Mouse (Mus musculus): ENCODE results near the gene Hspa12b. TPM values are rescaled to one million over a fixed set of nuclear protein-coding genes. Genes with fewer than 3 reads are reported as not detected.

Hspa12b gene
- polyA plus RNA-seq, 1 experiment = 5.4 TPM

DNA sequence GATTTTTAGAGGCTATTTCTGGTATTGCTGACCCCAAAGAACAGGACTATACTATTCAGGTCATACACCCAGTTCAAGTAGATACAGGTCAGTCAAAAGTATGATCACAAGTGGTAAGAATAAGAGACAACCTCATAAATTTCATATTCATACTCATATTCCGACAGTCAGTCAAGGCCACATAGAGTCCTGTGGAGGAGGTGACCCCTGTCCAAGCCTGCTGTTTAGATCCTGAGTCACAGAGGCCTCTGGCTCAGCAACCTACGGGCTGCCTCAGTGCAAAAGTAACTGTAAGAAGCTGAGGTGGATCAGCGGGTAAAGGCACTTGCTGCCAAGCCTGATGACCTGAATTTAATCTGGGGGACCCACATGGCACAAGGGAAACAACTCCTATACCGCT lies 27.0 kb downstream of the Hspa12b start:
- Histone ChIP-seq H3K27ac (ENCODE audit: control insufficient read depth, insufficient read depth, low read depth, low read length) (no peak overlapping the region), H3K36me3 (ENCODE audit: control insufficient read depth, insufficient read depth, low read length) (peaks cover 6% of the 10 kb centered on the region), H3K27me3 (ENCODE audit: control insufficient read depth, insufficient read depth, low read length) (no peaks in the 10 kb centered on the region), H3K4me1 (ENCODE audit: control insufficient read depth, insufficient read depth, low read length) (peaks cover 5% of the 10 kb centered on the region), H3K4me3 (ENCODE audit: control insufficient read depth, low read depth, low read length) (no peak overlapping the region)
- TF ChIP-seq CTCF (IDR thresholded peaks at IDR 0.05; ENCODE audit: control insufficient read depth, insufficient read depth, insufficient replicate concordance, low read depth, low read length) (no peak), POLR2A (IDR thresholded peaks at IDR 0.05; ENCODE audit: control insufficient read depth, low read depth, low read length) (no peak)

DNA sequence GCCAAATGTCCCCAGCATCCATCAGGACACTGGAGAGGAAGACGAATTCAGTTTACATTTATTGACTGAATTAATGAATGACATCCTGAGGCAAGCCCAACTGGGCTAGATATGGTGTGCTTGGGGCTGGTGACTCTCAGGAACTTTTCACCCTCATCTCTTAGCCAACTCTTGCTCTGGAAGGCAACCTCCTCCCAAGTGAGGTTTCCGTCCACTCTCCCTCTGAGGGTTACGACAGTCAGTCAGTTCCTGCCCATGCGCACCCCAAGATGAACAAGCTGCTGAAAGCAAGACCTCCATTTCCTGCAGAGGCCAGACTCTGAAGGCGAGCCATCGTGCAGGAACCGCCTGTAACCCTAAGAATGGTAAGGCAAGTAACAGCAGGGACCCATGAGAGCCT lies 29.9 kb downstream of the Hspa12b start:
- peaks cover 6% of the 10 kb centered on the region for H3K36me3 ChIP-seq (ENCODE audit: control insufficient read depth, insufficient read depth, low read length)
- peak overlapping the region; percentile 75 for H3K27ac ChIP-seq (ENCODE audit: control insufficient read depth, insufficient read depth, low read depth, low read length)
- no peaks in the 10 kb centered on the region for H3K27me3 ChIP-seq (ENCODE audit: control insufficient read depth, insufficient read depth, low read length)
- H3K4me1 ChIP-seq (ENCODE audit: control insufficient read depth, insufficient read depth, low read length) = peaks cover 9% of the 10 kb centered on the region
- TF ChIP-seq POLR2A (IDR thresholded peaks at IDR 0.05; ENCODE audit: control insufficient read depth, low read depth, low read length) (no peak), CTCF (IDR thresholded peaks at IDR 0.05; ENCODE audit: control insufficient read depth, insufficient read depth, insufficient replicate concordance, low read depth, low read length) (no peak)
- H3K4me3 ChIP-seq (ENCODE audit: control insufficient read depth, low read depth, low read length) = peak overlapping the region; percentile 82

DNA sequence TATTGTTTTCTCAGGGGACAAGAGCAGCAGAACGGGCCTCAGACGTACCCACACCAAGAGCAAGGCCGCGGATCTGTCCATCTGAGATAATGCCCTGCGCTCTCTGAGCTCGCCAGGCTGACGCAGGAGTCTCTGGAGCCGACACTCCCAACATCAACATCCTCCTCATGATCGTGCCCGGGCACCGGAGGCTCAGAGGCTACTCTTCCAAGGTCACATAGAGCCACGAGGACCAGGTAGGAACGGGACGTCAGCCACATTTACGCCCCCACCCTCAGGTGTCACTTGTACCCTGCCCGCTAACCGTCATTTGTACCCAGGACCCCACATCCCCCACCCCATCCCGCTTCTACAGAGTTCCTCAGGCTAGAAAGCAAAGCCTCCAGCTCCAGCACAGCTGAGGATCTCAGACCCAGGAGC lies 32.4 kb downstream of the Hspa12b start:
- Histone ChIP-seq H3K4me1 (ENCODE audit: control insufficient read depth, insufficient read depth, low read length) (peaks cover 9% of the 10 kb centered on the region), H3K27ac (ENCODE audit: control insufficient read depth, insufficient read depth, low read depth, low read length) (peak overlapping the region; percentile 95), H3K4me3 (ENCODE audit: control insufficient read depth, low read depth, low read length) (peak overlapping the region; percentile 92), H3K27me3 (ENCODE audit: control insufficient read depth, insufficient read depth, low read length) (no peaks in the 10 kb centered on the region), H3K36me3 (ENCODE audit: control insufficient read depth, insufficient read depth, low read length) (peaks cover 3% of the 10 kb centered on the region)
- no peak for TF ChIP-seq CTCF (IDR thresholded peaks at IDR 0.05; ENCODE audit: control insufficient read depth, insufficient read depth, insufficient replicate concordance, low read depth, low read length)
- peak; percentile 40; the same call in 1 of the 2 replicates for TF ChIP-seq POLR2A (IDR thresholded peaks at IDR 0.05; ENCODE audit: control insufficient read depth, low read depth, low read length)

DNA sequence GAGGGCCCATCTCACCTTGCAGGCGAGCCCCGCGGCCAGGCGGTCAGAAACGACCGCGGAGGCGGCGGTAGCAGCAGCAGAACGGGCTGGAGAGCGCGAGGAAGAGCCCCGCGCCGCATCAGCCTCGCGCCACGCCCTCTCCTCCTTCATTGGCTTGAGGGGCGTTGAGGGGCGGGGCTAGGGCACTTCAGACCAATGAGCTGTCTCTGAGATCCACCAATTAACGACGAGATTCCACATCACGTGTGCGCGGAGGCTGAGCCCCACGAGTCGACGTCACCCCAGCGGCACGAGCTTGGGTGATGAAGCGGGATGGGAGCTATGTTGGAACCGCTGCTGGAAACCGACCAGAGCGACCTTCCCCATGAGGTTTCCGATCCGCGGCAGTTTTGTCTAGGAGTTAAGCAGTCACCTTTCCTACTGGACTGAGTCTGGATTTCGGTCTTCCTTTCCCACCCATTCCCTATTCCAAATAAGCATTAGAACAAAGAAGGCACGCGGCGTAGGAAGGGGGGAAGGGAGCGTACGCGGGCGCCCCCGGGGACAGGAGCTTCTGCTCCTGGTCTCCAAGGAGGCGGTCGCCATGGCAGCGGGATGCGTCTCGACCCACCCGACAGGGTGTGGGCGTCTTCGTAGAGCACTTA lies 33.0 kb downstream of the Hspa12b start, which contains the start of gene 1700037H04Rik:
1700037H04Rik (minus strand) TSS at position 144 of the 644 bp plus-strand sequence.
- TF ChIP-seq CTCF (IDR thresholded peaks at IDR 0.05; ENCODE audit: control insufficient read depth, insufficient read depth, insufficient replicate concordance, low read depth, low read length) = no peak; the same call in 1 of the 2 replicates
- peak; percentile 95 for TF ChIP-seq POLR2A (IDR thresholded peaks at IDR 0.05; ENCODE audit: control insufficient read depth, low read depth, low read length)
- Histone ChIP-seq H3K36me3 (ENCODE audit: control insufficient read depth, insufficient read depth, low read length) (peaks cover 2% of the 10 kb centered on the region), H3K27ac (ENCODE audit: control insufficient read depth, insufficient read depth, low read depth, low read length) (peak within 1 kb of the TSS; percentile 99), H3K27me3 (ENCODE audit: control insufficient read depth, insufficient read depth, low read length) (no peaks in the 10 kb centered on the region), H3K4me3 (ENCODE audit: control insufficient read depth, low read depth, low read length) (peak within 1 kb of the TSS; percentile 92), H3K4me1 (ENCODE audit: control insufficient read depth, insufficient read depth, low read length) (peaks cover 9% of the 10 kb centered on the region)

DNA sequence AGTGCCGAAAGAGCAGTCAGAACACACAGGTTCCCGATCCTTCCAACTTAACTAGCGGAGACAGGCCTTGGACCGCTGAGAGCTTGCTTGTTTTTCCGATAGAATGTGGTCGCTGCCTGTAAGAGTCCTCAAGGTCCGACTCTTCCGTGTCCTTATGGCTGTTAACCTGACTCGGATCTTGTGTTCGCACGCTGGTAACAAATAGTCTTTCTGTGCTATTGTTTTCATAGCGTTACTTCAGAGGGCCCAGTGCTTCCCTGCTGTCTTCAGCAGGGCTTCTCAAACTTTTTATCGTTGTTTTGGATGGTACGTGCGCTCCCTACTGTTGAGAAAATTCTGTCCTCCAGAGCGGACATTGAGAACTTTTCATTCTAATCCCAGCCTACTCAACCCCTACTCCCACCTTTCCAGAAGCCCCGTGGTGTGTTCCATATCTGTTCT lies 33.6 kb downstream of the Hspa12b start:
- H3K4me3 ChIP-seq (ENCODE audit: control insufficient read depth, low read depth, low read length) = peak overlapping the region; percentile 92
- TF ChIP-seq CTCF (IDR thresholded peaks at IDR 0.05; ENCODE audit: control insufficient read depth, insufficient read depth, insufficient replicate concordance, low read depth, low read length) (no peak), POLR2A (IDR thresholded peaks at IDR 0.05; ENCODE audit: control insufficient read depth, low read depth, low read length) (no peak)
- H3K27ac ChIP-seq (ENCODE audit: control insufficient read depth, insufficient read depth, low read depth, low read length) = peak overlapping the region; percentile 99
- H3K27me3 ChIP-seq (ENCODE audit: control insufficient read depth, insufficient read depth, low read length) = no peaks in the 10 kb centered on the region
- H3K4me1 ChIP-seq (ENCODE audit: control insufficient read depth, insufficient read depth, low read length) = peaks cover 9% of the 10 kb centered on the region
- peaks cover 2% of the 10 kb centered on the region for H3K36me3 ChIP-seq (ENCODE audit: control insufficient read depth, insufficient read depth, low read length)

DNA sequence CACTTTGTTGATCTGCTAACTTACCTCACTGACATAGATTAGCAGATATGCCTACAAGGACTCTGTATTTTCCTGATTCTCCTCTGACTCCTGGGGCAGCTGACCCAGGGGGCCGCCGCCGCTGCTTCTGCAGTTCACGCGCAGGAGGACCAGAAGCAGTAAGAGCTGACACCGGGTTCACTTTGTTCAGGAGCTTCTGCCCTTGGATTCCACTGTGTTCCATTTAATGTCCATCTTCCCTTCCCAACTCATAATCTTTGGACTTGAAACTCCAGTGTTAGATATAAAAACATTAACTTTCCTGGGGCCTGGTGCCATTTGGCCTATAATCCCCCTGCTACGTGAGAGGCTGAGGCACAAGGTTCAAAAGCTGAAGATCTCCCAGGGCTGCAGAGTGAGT lies 36.8 kb downstream of the Hspa12b start:
- H3K27ac ChIP-seq (ENCODE audit: control insufficient read depth, insufficient read depth, low read depth, low read length) = no peak overlapping the region
- H3K4me3 ChIP-seq (ENCODE audit: control insufficient read depth, low read depth, low read length) = no peak overlapping the region
- H3K36me3 ChIP-seq (ENCODE audit: control insufficient read depth, insufficient read depth, low read length) = no peaks in the 10 kb centered on the region
- no peaks in the 10 kb centered on the region for H3K27me3 ChIP-seq (ENCODE audit: control insufficient read depth, insufficient read depth, low read length)
- TF ChIP-seq CTCF (IDR thresholded peaks at IDR 0.05; ENCODE audit: control insufficient read depth, insufficient read depth, insufficient replicate concordance, low read depth, low read length) = no peak
- TF ChIP-seq POLR2A (IDR thresholded peaks at IDR 0.05; ENCODE audit: control insufficient read depth, low read depth, low read length) = no peak
- H3K4me1 ChIP-seq (ENCODE audit: control insufficient read depth, insufficient read depth, low read length) = peaks cover 4% of the 10 kb centered on the region

DNA sequence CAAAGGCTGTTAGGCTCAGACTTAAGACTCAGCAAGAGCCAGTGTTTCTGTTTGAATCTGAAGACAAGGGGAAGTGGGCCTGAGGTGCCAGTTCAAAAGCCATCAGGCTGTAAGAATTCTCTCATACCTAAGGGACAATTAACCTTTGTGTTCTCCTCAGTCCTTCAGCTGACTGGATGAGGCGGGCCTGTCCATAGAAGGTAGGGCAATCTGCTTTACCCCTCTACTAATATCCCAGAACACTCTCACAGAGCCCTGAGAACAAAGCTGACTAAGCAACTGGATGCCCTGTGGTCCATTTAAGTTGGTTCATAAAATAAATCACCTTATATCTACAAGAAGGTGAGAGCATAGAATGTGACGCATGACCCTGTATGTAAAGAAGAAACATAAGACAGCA lies 39.1 kb downstream of the Hspa12b start:
- H3K27ac ChIP-seq (ENCODE audit: control insufficient read depth, insufficient read depth, low read depth, low read length) = no peak overlapping the region
- H3K4me1 ChIP-seq (ENCODE audit: control insufficient read depth, insufficient read depth, low read length) = peaks cover 4% of the 10 kb centered on the region
- H3K27me3 ChIP-seq (ENCODE audit: control insufficient read depth, insufficient read depth, low read length) = no peaks in the 10 kb centered on the region
- H3K4me3 ChIP-seq (ENCODE audit: control insufficient read depth, low read depth, low read length) = no peak overlapping the region
- 0 out of 2 replicates have a peak, but pooled peaks cover under 1% of the 10 kb centered on the region for H3K36me3 ChIP-seq (ENCODE audit: control insufficient read depth, insufficient read depth, low read length)
- no peak for TF ChIP-seq POLR2A (IDR thresholded peaks at IDR 0.05; ENCODE audit: control insufficient read depth, low read depth, low read length)
- TF ChIP-seq CTCF (IDR thresholded peaks at IDR 0.05; ENCODE audit: control insufficient read depth, insufficient read depth, insufficient replicate concordance, low read depth, low read length) = no peak
